ENCODE assay signal across 1 mouse cellular context in genomic region chr19:5688200-5689087, GRCm38 (mm10).
TF ChIP-seq lines count a peak whose summit lies in the region.

Map3k11 (plus strand) TSS chr19:5688742.
Pcnx3 (minus strand) TSS chr19:5688908.

TF ChIP-seq in CH12.LX, 34 proteins besides CTCF, POLR2A, EP300 and RAD21 (continued from another document):
- TF ChIP-seq GABPA (IDR thresholded peaks at IDR 0.05; ENCODE audit: insufficient replicate concordance, low read depth, low read length) = peak; percentile 50; the same call in 1 of the 2 replicates
- peak; percentile 95 for TF ChIP-seq NRF1 (IDR thresholded peaks at IDR 0.05; ENCODE audit: low read depth, low read length)
- peak; percentile 49; the same call in 1 of the 2 replicates for TF ChIP-seq TCF12 (IDR thresholded peaks at IDR 0.05; ENCODE audit: low read depth, low read length)
- TF ChIP-seq HCFC1 (IDR thresholded peaks at IDR 0.05; ENCODE audit: low read depth, low read length) = peak; percentile 91
- no peak for TF ChIP-seq MAFK (IDR thresholded peaks at IDR 0.05; ENCODE audit: insufficient replicate concordance, low read length)
- 0 out of 2 replicates have a peak, but pooled peaks have one; percentile 52 for TF ChIP-seq MYC (IDR thresholded peaks at IDR 0.05; ENCODE audit: low read depth, low read length)
- peak; percentile 52; the same call in 1 of the 2 replicates for TF ChIP-seq MXI1 (IDR thresholded peaks at IDR 0.05; ENCODE audit: low read depth, low read length)
- TF ChIP-seq SMC3 (IDR thresholded peaks at IDR 0.05; ENCODE audit: low read depth, low read length) = no peak
- peak; percentile 95 for TF ChIP-seq ELF1 (IDR thresholded peaks at IDR 0.05; ENCODE audit: low read depth, low read length)
TF ChIP-seq in CH12.LX: peak in this region for 19.
